Mouse (Mus musculus) lung, postnatal 0 days (tissue): ENCODE results near the gene Scfd2. TPM values are rescaled to one million over a fixed set of nuclear protein-coding genes. Genes with fewer than 3 reads are reported as not detected.

Experiments used
- ATAC-seq: fragments of 200-750 bp; cut with Nextera tagmentation; 2 replicates; pipeline ENCODE4 v1.8.0; 2017; ENCODE audit warnings: moderate library complexity
- DNase-seq: peaks from one replicate; pipeline ENCODE4 v3.0.0-alpha.2; 2016; ENCODE audit warnings: low spot score
- H3K27ac ChIP-seq: fragments of 300-500 bp; sonication (generic); 2 replicates; pipeline ENCODE4 v1.5.1; 2014; ENCODE audit warnings: antibody characterized with exemption, mild to moderate bottlenecking, low read length, mixed read lengths
- H3K27me3 ChIP-seq: fragments of 300-500 bp; sonication (generic); replicated peaks from 2 replicates; pipeline ENCODE4 v1.6.1; 2014; ENCODE audit warnings: low read length, mixed read lengths; ENCODE audit not compliant: insufficient read depth
- H3K36me3 ChIP-seq: fragments of 300-500 bp; sonication (generic); 2 replicates; pipeline ENCODE4 v1.6.1; 2014; ENCODE audit warnings: low read length, mixed read lengths; ENCODE audit not compliant: insufficient read depth
- H3K4me1 ChIP-seq: fragments of 300-500 bp; sonication (generic); 2 replicates; pipeline ENCODE4 v1.6.1; 2014; ENCODE audit warnings: antibody characterized with exemption, low read depth, low read length, mixed read lengths; ENCODE audit not compliant: insufficient read depth
- H3K4me2 ChIP-seq: fragments of 300-500 bp; sonication (generic); replicated peaks from 2 replicates; pipeline ENCODE4 v1.6.1; 2014; ENCODE audit warnings: low read depth, mild to moderate bottlenecking, low read length, moderate library complexity, mixed read lengths
- H3K4me3 ChIP-seq: fragments of 300-500 bp; sonication (generic); 2 replicates; pipeline ENCODE4 v1.5.1; 2014; ENCODE audit warnings: low read depth, low read length
- H3K9ac ChIP-seq: fragments of 300-500 bp; sonication (generic); replicated peaks from 2 replicates; pipeline ENCODE4 v1.6.1; 2014; ENCODE audit warnings: low read depth, mild to moderate bottlenecking
- H3K9me3 ChIP-seq: fragments of 300-500 bp; sonication (generic); 2 replicates; pipeline ENCODE4 v1.6.1; 2016; ENCODE audit warnings: low read length, mixed read lengths
- CTCF ChIP-seq: IDR thresholded peaks from 2 replicates; pipeline ENCODE4 v1.5.1; 2016; ENCODE audit warnings: antibody characterized with exemption, mild to moderate bottlenecking
- EP300 ChIP-seq: IDR thresholded peaks from 2 replicates; pipeline ENCODE4 v1.6.1; 2016; ENCODE audit warnings: antibody characterized with exemption, mild to moderate bottlenecking, control low read depth
- WGBS: fragments of 180-500 bp; shearing (Covaris S2); extraction: QIAGEN DNeasy Blood & Tissue Kit; methylation state at CpG from one replicate; pipeline ENCODE4 v1.1.7; 2014; 5-methylcytosine and 5-hydroxymethylcytosine counted together
- polyA plus RNA-seq: library from polyadenylated mRNA; unstranded; fragments of >200 nt; fragmentation: Nextera tagmentation; extraction: Ambion mirVana; gene quantifications from 2 replicates; pipeline ENCODE4 v1.2.1, GENCODE M21; 2015

Gene Scfd2
- polyA plus RNA-seq, 1 experiment from 2014 or later: 11.4 TPM

DNA sequence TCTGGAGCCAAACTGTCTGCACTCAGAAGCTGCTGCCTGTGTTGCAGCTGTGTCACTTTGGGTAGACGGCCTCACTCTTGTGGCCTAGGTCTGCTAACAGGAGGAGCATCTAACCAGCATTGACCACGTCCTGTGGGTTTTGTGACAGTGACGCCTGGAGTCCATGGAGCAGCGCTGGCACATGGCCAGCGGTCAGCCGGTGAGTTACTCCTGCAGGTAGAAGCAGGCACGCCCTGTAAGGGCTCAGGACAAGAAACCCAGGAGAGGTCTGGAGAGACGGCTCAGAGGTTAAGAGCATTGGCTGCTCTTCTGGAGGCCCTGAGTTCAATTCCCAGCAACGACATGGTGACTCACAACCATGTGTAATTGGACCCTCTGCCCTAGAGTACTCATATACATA, 347.0 kb downstream of the Scfd2 start:
- H3K27ac ChIP-seq: no peak overlapping the region
- no peaks in the 10 kb centered on the region for H3K36me3 ChIP-seq
- no peak overlapping the region for H3K4me3 ChIP-seq
- no peak overlapping the region for H3K4me2 ChIP-seq
- DNase-seq (no peak), ATAC-seq (no peak)
- H3K9me3 ChIP-seq: no peaks in the 10 kb centered on the region
- no peak overlapping the region for H3K9ac ChIP-seq
- H3K27me3 ChIP-seq: no peaks in the 10 kb centered on the region
- TF ChIP-seq EP300 (no peak), CTCF (no peak)
- H3K4me1 ChIP-seq: peaks cover 8% of the 10 kb centered on the region; the same call in 1 of the 2 replicates
- 47% methylated on average over 9 of the region's 9 CpGs for WGBS

DNA sequence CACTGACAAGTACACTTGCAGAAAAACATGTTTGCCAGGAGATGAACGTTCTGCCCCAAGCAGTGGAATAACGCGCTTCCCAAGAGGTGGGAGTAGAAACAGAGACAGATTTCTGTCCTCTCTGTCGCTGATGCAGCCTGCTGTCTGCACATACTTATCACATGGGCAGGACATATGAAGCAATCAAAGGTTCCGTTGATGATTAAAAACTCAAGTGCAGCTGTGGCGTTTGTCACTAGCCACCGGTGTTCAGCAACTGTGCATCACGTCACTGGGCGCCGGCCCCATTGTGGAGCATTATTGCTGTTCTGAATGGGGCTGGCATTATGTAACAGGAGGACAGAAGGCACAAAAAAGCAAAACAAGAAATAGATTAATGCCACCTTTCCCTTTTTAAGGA, 348.4 kb downstream of the Scfd2 start:
- Histone ChIP-seq H3K27ac (no peak overlapping the region), H3K36me3 (no peaks in the 10 kb centered on the region), H3K4me3 (no peak overlapping the region), H3K27me3 (no peaks in the 10 kb centered on the region), H3K4me1 (peaks cover 2% of the 10 kb centered on the region; the same call in 1 of the 2 replicates), H3K4me2 (no peak overlapping the region), H3K9ac (no peak overlapping the region), H3K9me3 (no peaks in the 10 kb centered on the region)
- WGBS: 28% methylated on average over 10 of the region's 10 CpGs
- ATAC-seq (peak; percentile 66; the same call in 1 of the 2 replicates), DNase-seq (no peak)
- TF ChIP-seq EP300 (no peak), CTCF (no peak)

DNA sequence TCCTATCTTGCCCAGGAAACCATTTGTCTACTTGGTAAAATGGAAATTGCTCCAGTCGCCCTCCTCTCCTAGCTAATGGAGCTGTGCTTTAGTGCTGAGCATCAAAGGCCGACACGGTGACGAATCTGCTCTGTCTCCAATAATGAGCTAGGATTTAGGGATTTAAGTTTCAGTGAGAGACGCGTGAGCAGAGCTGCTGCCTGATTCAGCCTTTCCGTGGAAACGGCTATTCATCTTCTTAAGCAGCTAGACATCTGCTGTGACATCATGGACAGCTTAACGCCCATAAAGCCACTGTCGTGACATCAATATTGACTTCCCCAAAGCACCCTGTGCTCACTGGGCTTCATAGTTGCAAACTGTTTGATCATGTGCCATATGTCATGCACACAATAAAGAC, 351.3 kb downstream of the Scfd2 start:
- Histone ChIP-seq H3K9me3 (no peaks in the 10 kb centered on the region), H3K27ac (no peak overlapping the region), H3K4me3 (no peak overlapping the region), H3K4me2 (no peak overlapping the region), H3K36me3 (no peaks in the 10 kb centered on the region), H3K27me3 (no peaks in the 10 kb centered on the region), H3K4me1 (peaks cover 8% of the 10 kb centered on the region; the same call in 1 of the 2 replicates), H3K9ac (no peak overlapping the region)
- DNase-seq: no peak
- no peak for ATAC-seq
- 70% methylated on average over 10 of the region's 10 CpGs for WGBS
- no peak for TF ChIP-seq EP300
- no peak for TF ChIP-seq CTCF

DNA sequence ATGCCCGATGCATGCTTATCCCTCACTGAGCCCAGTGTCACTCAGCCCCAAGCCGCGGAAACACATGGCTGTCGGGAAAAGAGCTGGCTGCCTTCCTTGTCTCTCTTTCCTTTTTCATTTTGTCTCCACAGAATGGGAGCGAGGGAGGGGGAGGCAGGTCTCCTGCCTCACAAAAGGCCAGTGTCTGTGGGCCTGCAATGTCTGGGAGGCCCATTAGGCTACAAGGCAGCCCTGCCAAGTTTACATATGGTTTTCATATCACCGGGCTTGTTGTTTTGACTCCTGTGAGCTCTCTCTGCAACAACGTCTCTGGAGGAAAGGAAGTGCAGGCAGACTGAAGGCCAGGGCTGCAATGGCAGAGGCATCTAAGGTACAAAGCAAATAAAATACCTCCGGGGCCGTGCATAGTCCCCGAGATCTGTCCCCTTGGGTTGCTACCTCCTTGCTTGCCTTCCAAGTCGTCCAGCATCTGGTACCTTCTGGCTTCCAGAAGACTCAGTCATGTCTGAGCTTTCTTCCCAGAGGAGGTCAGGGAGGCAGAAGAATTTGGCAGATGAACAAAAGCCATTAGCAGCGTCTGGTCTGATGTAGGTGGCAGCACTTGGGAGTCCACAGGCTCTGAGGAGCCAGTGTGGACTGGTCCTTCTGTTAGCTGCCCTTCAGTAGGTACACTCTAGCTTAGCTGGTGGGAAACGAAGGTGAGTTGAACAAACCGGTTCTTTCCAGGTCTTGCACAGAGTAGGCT, 355.9 kb downstream of the Scfd2 start:
- no peaks in the 10 kb centered on the region for H3K36me3 ChIP-seq
- H3K27ac ChIP-seq: no peak overlapping the region; the same call in 1 of the 2 replicates
- TF ChIP-seq EP300 (no peak), CTCF (no peak)
- no peak for DNase-seq
- H3K4me3 ChIP-seq: no peak overlapping the region
- peak overlapping the region; percentile 17 for H3K4me2 ChIP-seq
- H3K9me3 ChIP-seq: no peaks in the 10 kb centered on the region
- H3K9ac ChIP-seq: no peak overlapping the region
- H3K4me1 ChIP-seq: peaks cover 8% of the 10 kb centered on the region; the same call in 1 of the 2 replicates
- 25% methylated on average over 14 of the region's 14 CpGs for WGBS
- no peaks in the 10 kb centered on the region for H3K27me3 ChIP-seq
- no peak for ATAC-seq

DNA sequence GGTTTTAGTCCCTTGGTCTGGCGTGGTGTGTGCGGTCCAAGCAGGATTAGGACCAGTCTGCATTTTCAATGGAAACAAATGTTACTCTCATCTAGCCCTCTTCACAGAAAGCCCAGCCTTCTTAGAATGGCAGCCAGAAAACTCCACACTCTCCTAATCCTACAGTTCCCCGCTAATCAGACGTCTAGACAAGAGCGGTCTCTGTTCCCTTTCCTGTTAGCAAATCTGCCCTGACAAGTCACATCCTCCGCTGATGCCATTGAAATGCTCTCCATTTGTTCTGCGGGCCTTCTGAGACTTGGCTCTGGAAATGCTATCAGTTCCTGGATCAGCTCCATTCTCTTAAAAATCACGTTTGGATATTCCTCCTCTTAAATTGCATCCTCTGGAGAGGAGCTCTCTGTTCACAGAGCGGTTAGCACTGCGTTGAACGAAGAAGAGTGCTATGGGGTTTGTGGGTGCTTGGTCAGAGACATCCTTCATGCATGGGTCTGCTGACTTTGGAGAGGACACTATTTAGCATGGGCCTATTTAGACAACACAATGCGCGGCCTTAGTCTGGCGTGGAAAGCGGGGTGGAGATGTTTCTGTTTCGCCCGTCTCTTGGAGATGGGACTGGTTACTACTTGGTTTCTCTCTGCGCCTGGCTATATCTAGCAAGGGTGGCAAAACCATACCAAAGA, 358.3 kb downstream of the Scfd2 start:
- WGBS: 61% methylated on average over 18 of the region's 18 CpGs
- Histone ChIP-seq H3K4me2 (no peak overlapping the region), H3K36me3 (no peaks in the 10 kb centered on the region), H3K4me3 (no peak overlapping the region), H3K9me3 (no peaks in the 10 kb centered on the region), H3K27me3 (no peaks in the 10 kb centered on the region), H3K9ac (no peak overlapping the region), H3K4me1 (peaks cover 8% of the 10 kb centered on the region; the same call in 1 of the 2 replicates), H3K27ac (peak overlapping the region; percentile 7)
- TF ChIP-seq CTCF: no peak
- no peak for TF ChIP-seq EP300
- DNase-seq (peak; percentile 61), ATAC-seq (peak; percentile 33; the same call in 1 of the 2 replicates)

DNA sequence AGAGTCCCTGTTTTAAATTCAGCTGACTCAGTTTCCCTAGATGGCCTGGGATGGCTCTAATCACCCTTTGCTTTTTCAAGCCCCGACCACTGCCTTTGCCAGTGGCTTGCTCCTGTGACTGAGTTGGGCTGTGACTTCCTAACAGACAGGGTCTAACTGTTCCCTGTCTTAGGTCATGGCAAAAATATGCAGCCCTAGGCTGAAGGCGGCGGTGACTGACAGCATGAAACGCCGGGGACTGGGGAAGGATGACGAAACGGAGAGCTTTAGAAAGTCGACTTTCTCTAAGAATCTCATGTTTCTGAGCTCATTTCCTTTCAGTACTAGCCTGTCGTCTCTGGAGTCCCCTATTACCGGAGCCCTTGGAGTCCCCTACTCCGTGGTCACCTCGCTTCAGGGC, 359.4 kb downstream of the Scfd2 start:
- Histone ChIP-seq H3K9me3 (no peaks in the 10 kb centered on the region), H3K27ac (0 out of 2 replicates have a peak overlapping the region, but pooled peaks have one; percentile 54), H3K4me3 (no peak overlapping the region), H3K4me1 (peaks cover 8% of the 10 kb centered on the region; the same call in 1 of the 2 replicates), H3K27me3 (no peaks in the 10 kb centered on the region), H3K36me3 (no peaks in the 10 kb centered on the region), H3K4me2 (peak overlapping the region; percentile 20; the same call in 1 of the 2 replicates), H3K9ac (no peak overlapping the region)
- TF ChIP-seq EP300 (no peak), CTCF (no peak)
- DNase-seq (peak; percentile 92), ATAC-seq (peak; percentile 93)
- WGBS: 28% methylated on average over 12 of the region's 12 CpGs
